Mouse (Mus musculus): Measurements from ENCODE around the gene Atp7a.

- TF ChIP-seq CTCF (IDR thresholded peaks at IDR 0.05; ENCODE audit: borderline replicate concordance, control insufficient read depth, extremely low read depth, insufficient read depth, low read length, poor library complexity) (no peak), POLR2A (IDR thresholded peaks at IDR 0.05; ENCODE audit: control insufficient read depth, extremely low read depth, insufficient read depth, low read length, poor library complexity) (no peak)
Observed at GRCm38 (mm10) chrX:106092939-106093338, 65.9 kb downstream of the Atp7a start.

Data from thymus, adult 2 months (tissue).